Mouse (Mus musculus): Measurements from ENCODE around the gene Smad6.
A peak's percentile ranks its signal among the peaks of the same experiment; 100 is the strongest.

Gene Smad6

GRCm38 (mm10) chr9:63959933-63960828 lies 61.7 kb downstream of the Smad6 start:
- no peak for DNase-seq (ENCODE audit: low read depth, low spot score)

- DNase-seq (ENCODE audit: low read depth, low spot score): peak; percentile 47
Measured at GRCm38 (mm10) chr9:63959129-63959932, 62.5 kb downstream of the Smad6 start.

DNA sequence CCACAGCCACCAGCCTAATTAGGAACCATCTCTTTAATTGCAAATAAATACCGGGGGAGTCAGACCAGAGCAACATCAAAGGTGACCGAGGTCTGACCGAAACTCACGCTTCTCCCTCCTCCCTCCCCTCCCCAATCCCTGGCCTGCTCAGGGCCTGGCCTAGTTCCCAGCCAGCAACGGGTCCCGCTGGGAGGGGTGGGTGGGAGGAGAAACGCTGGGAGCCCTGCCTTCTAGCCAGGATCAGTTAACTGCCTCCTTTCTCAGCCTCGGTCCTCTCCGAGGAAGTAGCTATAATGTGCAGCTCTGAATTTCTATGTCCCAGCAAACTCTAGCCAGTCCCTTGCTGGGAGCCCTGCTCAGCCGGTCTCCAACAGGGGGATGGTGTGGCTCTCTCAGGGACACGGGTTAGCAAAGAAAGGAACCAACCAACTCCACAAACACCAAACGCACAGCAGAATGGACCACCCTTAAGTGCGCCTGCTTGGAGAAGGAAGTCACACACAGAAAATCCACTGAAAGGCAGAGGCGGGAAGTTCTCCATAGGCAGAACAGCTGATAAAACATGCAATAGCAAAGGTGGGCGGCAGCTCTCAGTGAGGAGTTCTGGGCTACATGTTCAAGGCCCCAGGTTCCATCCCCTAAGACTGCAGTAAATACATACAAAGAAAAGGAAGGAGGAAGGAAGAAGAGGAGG lies 63.4 kb downstream of the Smad6 start:
- DNase-seq (ENCODE audit: low read depth, low spot score): peak; percentile 54

DNA sequence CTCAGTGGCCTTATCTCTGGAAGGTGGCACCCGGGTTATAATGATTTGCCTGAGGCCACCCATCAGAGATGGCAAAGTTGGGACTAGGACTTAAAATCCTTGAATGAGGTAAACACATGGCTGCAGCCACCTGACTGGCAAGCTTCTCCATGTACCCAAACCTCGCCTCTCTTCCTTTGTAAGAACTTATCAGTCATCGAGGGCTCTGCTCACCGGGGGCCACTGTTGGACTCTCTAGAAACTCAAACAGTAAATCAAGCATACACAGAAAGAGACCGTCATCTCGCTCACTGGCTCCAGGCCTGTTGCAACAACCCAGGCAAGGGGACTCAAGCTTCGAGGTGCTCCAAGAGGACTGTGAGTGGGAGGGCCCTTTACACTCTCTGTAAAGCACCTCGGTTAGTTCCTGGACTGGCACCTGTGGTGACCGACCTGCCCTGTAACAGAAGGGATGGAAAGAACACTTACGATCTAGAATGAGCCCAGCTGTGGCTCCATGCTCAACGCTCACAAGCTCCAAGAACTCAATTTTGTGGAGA lies 64.1 kb downstream of the Smad6 start:
- no peak for DNase-seq (ENCODE audit: low read depth, low spot score)

- no peak for DNase-seq (ENCODE audit: low read depth, low spot score)
Measured at GRCm38 (mm10) chr9:63956052-63956451, 65.8 kb downstream of the Smad6 start.

GRCm38 (mm10) chr9:63953691-63954090 lies 68.2 kb downstream of the Smad6 start:
- no peak for DNase-seq (ENCODE audit: low read depth, low spot score)

GRCm38 (mm10) chr9:63952591-63952990 lies 69.3 kb downstream of the Smad6 start:
- DNase-seq (ENCODE audit: low read depth, low spot score): no peak

- no peak for DNase-seq (ENCODE audit: low read depth, low spot score)
Measured at GRCm38 (mm10) chr9:63950357-63950756, 71.5 kb downstream of the Smad6 start.

- no peak for DNase-seq (ENCODE audit: low read depth, low spot score)
Measured at GRCm38 (mm10) chr9:63949393-63949792, 72.5 kb downstream of the Smad6 start.

GRCm38 (mm10) chr9:63942608-63942982 lies 79.3 kb downstream of the Smad6 start:
- DNase-seq (ENCODE audit: low read depth, low spot score): no peak

DNA sequence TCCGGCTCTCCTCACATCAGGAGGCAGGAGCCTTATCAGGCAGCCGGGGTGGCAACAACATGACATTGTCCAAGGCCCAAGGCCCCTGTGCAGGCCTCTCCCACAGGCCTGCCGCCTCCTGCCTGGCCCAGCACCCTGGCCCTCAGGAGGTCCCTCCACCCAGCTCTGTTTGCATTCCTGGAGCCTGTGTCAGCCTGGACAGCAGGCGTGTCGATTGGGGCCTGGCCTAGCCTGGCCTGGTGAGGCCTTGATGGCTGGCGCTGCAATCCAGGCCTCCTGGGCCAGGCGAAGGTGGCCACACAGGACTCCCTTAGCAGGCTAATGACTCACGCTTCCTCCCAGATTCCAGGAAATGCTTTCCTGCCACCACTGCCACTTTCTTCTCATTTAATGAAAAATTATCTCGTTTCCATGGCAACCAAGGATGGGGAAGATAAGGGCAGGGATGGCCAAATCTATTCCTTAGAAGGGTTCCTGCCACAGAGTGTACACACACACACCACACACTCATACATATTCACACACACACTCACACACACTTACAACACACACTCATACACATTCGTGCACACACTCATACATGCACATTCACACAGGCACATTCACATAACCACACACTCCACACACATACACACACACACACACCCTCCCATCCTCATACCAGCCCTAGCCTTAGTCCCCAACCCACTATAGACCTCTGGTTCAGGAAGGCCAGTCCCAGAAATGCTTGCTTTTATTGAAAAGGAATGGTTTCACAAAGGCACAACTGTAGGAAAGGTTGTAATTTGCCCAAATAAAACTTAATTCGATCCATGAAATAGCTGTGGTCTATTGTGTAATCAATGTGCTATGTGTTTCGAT lies 79.9 kb downstream of the Smad6 start:
- DNase-seq (ENCODE audit: low read depth, low spot score): peak; percentile 53

GRCm38 (mm10) chr9:63936256-63936655 lies 85.6 kb downstream of the Smad6 start:
- no peak for DNase-seq (ENCODE audit: low read depth, low spot score)

GRCm38 (mm10) chr9:63933068-63933467 lies 88.8 kb downstream of the Smad6 start:
- DNase-seq (ENCODE audit: low read depth, low spot score): no peak

- peak; percentile 43 for DNase-seq (ENCODE audit: low read depth, low spot score)
Measured at GRCm38 (mm10) chr9:63927340-63928049, 94.4 kb downstream of the Smad6 start.

- peak; percentile 56 for DNase-seq (ENCODE audit: low read depth, low spot score)
Measured at GRCm38 (mm10) chr9:63926377-63926776, 95.5 kb downstream of the Smad6 start.

DNA sequence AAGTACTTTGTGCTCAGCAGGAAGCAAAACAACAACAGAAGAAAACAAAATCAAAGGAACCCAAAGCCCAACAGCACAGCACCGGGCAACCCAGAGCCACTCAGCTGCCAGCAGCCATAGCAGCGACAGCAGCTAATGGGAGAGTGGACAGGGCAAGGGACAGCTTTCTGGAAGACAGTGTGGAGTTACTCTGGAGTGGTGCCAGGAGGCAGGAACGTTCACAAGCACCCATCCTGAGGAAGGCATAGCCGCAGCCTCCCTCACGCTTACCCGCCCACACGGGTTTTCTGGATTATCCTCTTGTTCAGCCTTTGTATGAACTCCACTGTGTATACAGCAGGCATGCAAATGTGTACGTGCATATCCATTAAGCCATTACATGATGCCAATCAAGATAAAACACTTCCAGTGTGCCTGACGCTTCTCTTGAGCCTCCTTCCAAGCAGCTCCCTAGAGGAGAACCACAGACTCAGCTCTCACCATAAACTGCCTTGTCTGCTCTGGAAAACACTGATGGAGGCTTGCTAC lies 98.6 kb downstream of the Smad6 start:
- DNase-seq (ENCODE audit: low read depth, low spot score): no peak

DNA sequence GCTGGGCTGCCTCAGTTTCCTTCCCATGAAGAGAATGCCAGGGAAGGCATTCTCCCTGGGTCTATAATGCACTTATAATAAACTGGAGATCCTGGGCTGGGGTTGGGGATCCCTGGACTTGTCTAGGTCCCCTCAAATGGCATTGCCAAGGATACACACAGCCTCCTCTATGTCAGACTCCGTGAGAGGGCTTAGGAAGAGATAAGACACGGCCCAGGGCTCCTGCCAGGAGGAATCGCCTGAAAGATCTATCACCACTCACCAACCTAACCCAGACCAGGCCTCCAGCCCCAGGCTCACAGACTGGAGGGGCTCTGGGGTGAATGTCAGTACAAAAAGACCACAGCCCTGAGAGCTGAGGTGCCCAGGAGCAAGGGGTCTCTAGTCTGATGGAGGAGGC lies 102.2 kb downstream of the Smad6 start:
- DNase-seq (ENCODE audit: low read depth, low spot score): no peak

DNA sequence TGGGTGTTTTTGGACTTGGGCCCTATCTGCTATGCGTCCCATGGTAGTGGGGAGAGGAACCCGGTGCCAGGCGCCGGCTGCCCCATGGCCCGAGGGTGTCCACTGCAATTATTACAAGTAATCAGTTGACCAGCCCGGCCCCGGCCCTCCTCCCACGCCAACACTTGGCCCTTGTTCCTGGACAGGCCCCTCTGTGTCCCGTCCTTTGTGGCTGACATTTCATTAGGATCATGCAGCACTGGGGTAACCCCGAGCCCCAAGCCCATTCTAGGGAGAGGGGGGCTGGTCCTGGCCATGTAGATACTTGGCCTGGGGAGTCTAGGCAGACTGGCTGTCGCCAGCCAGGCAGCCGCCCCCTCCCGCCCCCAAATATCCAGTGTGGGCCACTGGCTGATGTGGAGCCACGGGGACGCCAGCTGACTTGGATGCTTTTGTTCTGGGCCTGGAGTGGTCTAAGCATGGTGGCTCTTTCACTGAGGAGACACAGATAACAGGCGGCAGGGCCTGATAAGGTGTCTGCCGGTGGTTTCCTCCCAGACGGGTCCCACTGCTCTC lies 102.8 kb downstream of the Smad6 start:
- DNase-seq (ENCODE audit: low read depth, low spot score): no peak

DNA sequence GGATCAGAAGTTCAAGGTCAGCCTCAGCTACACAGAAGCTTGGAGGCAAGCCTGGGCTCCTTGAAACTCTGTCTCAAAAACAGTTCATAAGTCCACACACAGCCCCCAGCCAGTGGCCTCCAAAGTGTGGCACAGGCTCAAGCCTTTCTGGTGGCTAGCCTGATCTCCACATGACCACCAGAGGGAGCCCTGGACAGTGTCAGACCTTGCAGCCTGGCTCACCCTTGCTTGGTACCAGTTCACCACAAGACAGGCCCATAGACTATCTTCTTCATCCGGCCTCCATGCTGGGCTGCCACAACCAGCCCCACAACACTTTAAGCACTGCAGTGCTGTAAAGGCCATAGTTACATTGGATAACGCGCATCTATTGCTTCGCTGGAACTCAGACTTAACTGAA lies 103.6 kb downstream of the Smad6 start:
- peak; percentile 61 for DNase-seq (ENCODE audit: low read depth, low spot score)

DNA sequence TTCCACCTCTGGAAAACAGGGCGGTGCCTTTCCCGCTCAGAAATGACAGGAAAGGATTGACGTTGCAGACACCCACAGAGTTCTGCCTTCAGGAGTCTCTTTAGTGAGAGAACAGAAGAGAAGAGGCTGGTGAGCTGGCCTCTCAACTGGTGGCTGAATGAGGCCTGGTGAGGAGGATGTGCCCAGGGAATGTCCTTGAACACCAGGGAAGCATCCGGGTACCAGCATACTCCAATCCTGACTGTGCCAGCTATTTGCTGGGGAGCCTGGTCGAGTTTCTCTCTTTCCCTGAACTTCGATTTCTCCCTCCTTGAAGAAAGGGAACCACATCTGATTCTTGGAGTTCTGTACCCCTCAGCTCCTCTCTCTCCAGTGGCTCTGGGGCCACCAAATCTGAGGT lies 105.4 kb downstream of the Smad6 start:
- no peak for DNase-seq (ENCODE audit: low read depth, low spot score)

Data from skeletal muscle tissue, adult 2 months (tissue).